Mouse (Mus musculus) C3H10T1/2 (cell line): ENCODE data around the gene Fam160a2. TPM values are rescaled to one million over a fixed set of nuclear protein-coding genes. Genes with fewer than 3 reads are reported as not detected.

Experiments
- polyA plus RNA-seq, 2 experiments: library from polyadenylated mRNA; unstranded; fragments of >200 nt; fragmentation: generic; extraction: Trizol; gene quantifications; one replicate each; pipeline ENCODE4 v1.2.1; 2012; ENCODE audit warnings: missing spikeins in 2 of 2

Fam160a2 gene
- polyA plus RNA-seq = 10 to 100 TPM; 11.6 to 17.4 TPM

GRCm38 (mm10) chr7:105399935-105400624 is at the start of gene Fam160a2:
TSS of gene Fam160a2 (minus strand) at chr7:105400054.

GRCm38 (mm10) chr7:105425424-105426043 is 25.7 kb upstream of the Fam160a2 start, which contains the start of gene Cckbr:
TSS of gene Cckbr (plus strand) at chr7:105425731.

GRCm38 (mm10) chr7:105404268-105404667 is 4.4 kb upstream of the Fam160a2 start, which contains the start of gene Cnga4:
TSS of gene Cnga4 (plus strand) at chr7:105404568.

GRCm38 (mm10) chr7:105374866-105375265 is 25.0 kb downstream of the Fam160a2 start, which contains the start of gene Gm5901:
TSS of gene Gm5901 (plus strand) at chr7:105375038.

GRCm38 (mm10) chr7:105367930-105368329 is 31.9 kb downstream of the Fam160a2 start, which contains the start of gene Olfr692:
TSS of gene Olfr692 (plus strand) at chr7:105368230.

GRCm38 (mm10) chr7:105342170-105342569 is 57.7 kb downstream of the Fam160a2 start, which contains the start of gene Olfr691:
TSS of gene Olfr691 (minus strand) at chr7:105342270.

GRCm38 (mm10) chr7:105334004-105334403 is 65.8 kb downstream of the Fam160a2 start, which contains the start of gene Olfr690:
TSS of gene Olfr690 (minus strand) at chr7:105334104.

Other genes with a start within 250 kb of the Fam160a2 start
- gene Olfr684, start 236.4 kb downstream of the Fam160a2 start, polyA plus RNA-seq = not detected
- not detected for gene Olfr685, start 214.0 kb downstream of the Fam160a2 start, polyA plus RNA-seq
- not detected for gene Olfr686, start 192.6 kb downstream of the Fam160a2 start, polyA plus RNA-seq
- not detected for gene Olfr688, start 112.0 kb downstream of the Fam160a2 start, polyA plus RNA-seq
- gene Olfr689, start 88.9 kb downstream of the Fam160a2 start, polyA plus RNA-seq = not detected
- gene Olfr690, start 66.0 kb downstream of the Fam160a2 start, polyA plus RNA-seq = not detected
- under 1 TPM in 1 of 2 experiments, not detected in 1; 0.02 TPM for gene Olfr691, start 57.8 kb downstream of the Fam160a2 start, polyA plus RNA-seq
- not detected for gene Olfr692, start 31.8 kb downstream of the Fam160a2 start, polyA plus RNA-seq
- under 1 TPM in 1 of 2 experiments, not detected in 1; 0.09 TPM for gene Gm5901, start 25.0 kb downstream of the Fam160a2 start, polyA plus RNA-seq
- gene Cnga4, start 4.5 kb upstream of the Fam160a2 start, polyA plus RNA-seq = under 1 TPM in 1 of 2 experiments, not detected in 1; 0.01 TPM
- under 1 TPM in 1 of 2 experiments, not detected in 1; 0.02 TPM for gene Cckbr, start 25.7 kb upstream of the Fam160a2 start, polyA plus RNA-seq
- 100 to 1,000 TPM; 166 to 272 TPM for gene Cavin3, start 82.2 kb upstream of the Fam160a2 start, polyA plus RNA-seq
- 10 to 100 TPM; 32.0 to 79.2 TPM for gene Smpd1, start 154.3 kb upstream of the Fam160a2 start, polyA plus RNA-seq
- gene Apbb1, start 181.6 kb upstream of the Fam160a2 start, polyA plus RNA-seq = 10 to 100 TPM; 28.1 to 45.2 TPM
- 1 to 10 TPM in 1 of 2 experiments, under 1 TPM in 1; 0.11 to 1.8 TPM for gene Hpx, start 200.1 kb upstream of the Fam160a2 start, polyA plus RNA-seq
- 10 to 100 TPM; 18.4 to 39.5 TPM for gene Trim3, start 233.5 kb upstream of the Fam160a2 start, polyA plus RNA-seq
- 100 to 1,000 TPM; 161 to 212 TPM for gene Timm10b, start 240.0 kb upstream of the Fam160a2 start, polyA plus RNA-seq
- 10 to 100 TPM; 43.3 to 46.2 TPM for gene Arfip2, start 240.4 kb upstream of the Fam160a2 start, polyA plus RNA-seq
- 10 to 100 TPM; 52.9 to 60.4 TPM for gene Gm45799, start 240.5 kb upstream of the Fam160a2 start, polyA plus RNA-seq